Mouse (Mus musculus): ENCODE measurements at regions not wholly inside any gene's neighbourhood (a gene's known extent, or its start where the extent isn't known, plus 50 kb on each side); places are given as distances from the start of the nearest gene placed in this dataset.

DNA sequence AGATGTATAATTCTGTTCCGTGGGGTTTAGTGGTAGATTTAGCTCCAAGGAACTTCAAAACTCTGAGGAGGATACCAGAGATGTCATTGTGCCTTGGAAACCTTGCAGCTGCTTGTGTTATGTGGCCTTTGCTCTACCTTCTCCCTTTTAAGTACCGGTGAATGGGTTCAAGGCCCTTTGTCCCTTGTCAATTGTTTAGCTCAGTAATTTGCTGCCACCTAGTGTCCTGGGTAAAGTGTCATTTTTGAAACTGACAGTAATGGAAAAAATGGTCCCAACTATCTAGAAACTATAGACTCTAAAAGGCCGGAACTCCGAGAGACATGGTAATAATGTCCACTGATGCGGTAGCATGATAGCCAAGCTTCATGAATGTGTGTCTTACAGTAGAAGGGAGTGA, 90.8 kb upstream of the Phactr1 start:
- TF ChIP-seq CTCF (IDR thresholded peaks at IDR 0.05; ENCODE audit: control insufficient read depth, insufficient read depth, insufficient read length): no peak
- no peak for TF ChIP-seq MAX (IDR thresholded peaks at IDR 0.05)
- TF ChIP-seq MYOD1 (IDR thresholded peaks at IDR 0.05; ENCODE audit: control insufficient read depth, insufficient read length, low read depth): no peak
- TF ChIP-seq FOSL1 (IDR thresholded peaks at IDR 0.05; ENCODE audit: insufficient read depth, low read length, poor library complexity, severe bottlenecking): no peak
- no peak for TF ChIP-seq USF1 (IDR thresholded peaks at IDR 0.05; ENCODE audit: low read depth)

Measured in C2C12 (cell line).